Mouse (Mus musculus) v-Abl transformed pro-B cells (cell line): Measurements from ENCODE around the gene Alppl2.

ENCODE experiments used
- in situ Hi-C, 2 experiments: fragments of 400-800 bp; cut with MboI; formaldehyde crosslinking; loops; one replicate each; pipeline ENCODE4 v1.15.1; 2025; ENCODE audit not compliant: unreplicated experiment in 2 of 2

The Alppl2 gene

GRCm38 (mm10) chr1:87089828-87090227, at the start of gene Alppl2:
Gene Alppl2, minus strand, starts transcription at chr1:87089928.
- in situ Hi-C loops, result no loop called here

DNA sequence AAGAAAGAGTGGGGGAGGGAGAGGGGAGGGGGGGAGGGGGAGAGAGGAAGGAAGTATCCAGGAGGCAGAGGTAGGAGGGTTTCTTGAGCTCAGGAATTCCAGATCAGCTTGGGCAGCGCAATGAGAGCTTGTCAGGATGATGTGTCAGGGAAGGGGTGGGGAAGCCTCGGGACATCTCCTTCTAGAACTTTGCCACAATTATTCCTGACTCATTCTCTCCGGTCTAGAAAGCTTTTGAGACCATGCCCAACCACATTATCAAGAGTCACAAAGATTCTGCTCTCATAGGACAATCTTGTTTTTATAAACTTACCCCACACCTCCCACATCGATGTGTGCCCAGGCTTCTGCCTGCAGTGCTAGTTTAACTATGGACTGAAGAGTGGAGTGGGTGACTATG, 42.1 kb upstream of the Alppl2 start:
- in situ Hi-C loops, result no loop called here

- in situ Hi-C loops, result no loop called here
These were observed 37.7 kb upstream of the Alppl2 start for GRCm38 (mm10) chr1:87127206-87128030.

GRCm38 (mm10) chr1:87124673-87125072, 34.9 kb upstream of the Alppl2 start, which contains the start of gene Akp3:
Gene Akp3, plus strand, starts transcription at chr1:87124973.
- in situ Hi-C loops, result loop anchor here in 1 of 2 experiments (25.0 kb wide), 1 partner anchor 1213 kb away; no protein-coding TSS in a partner anchor

DNA sequence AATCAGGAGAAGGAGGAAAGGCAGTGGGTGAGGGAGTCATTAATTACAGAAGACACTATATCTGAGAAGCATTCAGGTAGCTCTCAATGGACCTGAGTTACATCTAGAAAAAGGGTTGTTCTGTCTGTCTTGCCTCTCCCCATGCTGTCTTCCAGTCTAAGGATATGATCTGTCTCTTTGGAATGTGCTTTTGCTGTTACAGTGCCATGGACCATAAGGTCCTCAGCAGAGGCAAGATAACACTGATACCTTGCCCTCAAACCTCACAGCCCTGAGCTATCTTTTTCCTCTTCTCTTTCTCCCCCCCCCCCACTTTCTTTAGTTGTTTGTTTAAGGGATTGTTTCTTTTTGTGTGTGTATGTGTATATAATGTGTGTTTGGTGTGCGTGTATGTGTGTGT, 25.1 kb upstream of the Alppl2 start:
- in situ Hi-C loops, result loop anchor here in 1 of 2 experiments (25.0 kb wide), 1 partner anchor 1223 kb away; no protein-coding TSS in a partner anchor

DNA sequence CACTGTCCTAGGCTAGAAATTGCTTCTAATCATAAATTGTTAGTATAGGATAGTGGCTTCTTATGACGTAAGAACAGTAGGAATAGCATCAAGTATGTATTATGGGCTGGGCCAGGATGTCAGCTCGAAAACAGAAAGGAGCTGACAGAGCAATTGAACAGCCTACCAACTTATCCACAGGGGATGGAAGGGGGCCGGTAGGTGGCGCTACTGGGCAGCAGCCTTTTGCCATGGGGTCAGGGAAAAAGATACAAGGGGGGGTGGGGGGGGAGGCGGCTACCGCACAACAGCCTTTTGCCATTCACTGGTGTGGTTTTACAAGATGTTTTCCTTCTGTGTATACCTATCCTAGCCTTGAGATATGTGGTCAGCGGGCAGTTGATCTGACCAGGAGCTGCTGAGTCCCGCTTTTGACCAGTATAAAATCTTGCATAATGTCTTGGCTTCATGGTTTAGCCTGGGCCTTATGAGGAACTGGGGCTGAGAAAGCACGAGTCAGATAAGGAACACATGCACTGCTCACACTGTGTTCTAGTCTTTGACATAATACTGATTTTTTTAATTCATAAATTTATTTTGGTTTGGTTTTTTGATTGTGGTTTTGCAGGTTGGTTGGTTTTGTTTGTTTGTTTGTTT, 22.1 kb upstream of the Alppl2 start:
- in situ Hi-C loops, result loop anchor here in 1 of 2 experiments (25.0 kb wide), 1 partner anchor 1225 kb away; no protein-coding TSS in a partner anchor

DNA sequence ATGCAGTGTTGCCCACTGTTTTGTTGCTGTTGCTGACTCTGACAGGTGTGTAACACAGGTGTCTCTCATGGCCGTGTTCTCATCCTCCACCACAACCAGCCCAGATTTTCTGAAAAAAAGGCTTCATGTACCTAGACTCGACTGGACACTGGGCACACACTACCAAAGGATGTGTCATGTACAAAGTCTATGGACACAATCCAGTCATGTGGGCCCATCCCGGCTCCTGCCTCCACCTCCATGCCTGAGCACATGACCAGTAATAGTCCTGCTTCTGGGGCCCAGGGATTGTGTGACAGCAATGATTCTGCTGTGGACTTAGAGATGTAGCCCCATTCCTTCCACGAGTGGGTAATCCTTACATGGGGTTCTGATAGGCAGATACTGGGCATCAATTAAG, 18.8 kb upstream of the Alppl2 start:
- in situ Hi-C loops, result loop anchor here in 1 of 2 experiments (25.0 kb wide), 1 partner anchor 1229 kb away; no protein-coding TSS in a partner anchor

- in situ Hi-C loops, result loop anchor here in 1 of 2 experiments (25.0 kb wide), 1 partner anchor 1231 kb away; no protein-coding TSS in a partner anchor
These were observed 16.8 kb upstream of the Alppl2 start for GRCm38 (mm10) chr1:87106536-87106935.

GRCm38 (mm10) chr1:87103936-87104335, 14.2 kb upstream of the Alppl2 start:
- in situ Hi-C loops, result loop anchor here (5.0 to 25.0 kb wide), 2 partner anchors 83 to 1233 kb away; no protein-coding TSS in a partner anchor

DNA sequence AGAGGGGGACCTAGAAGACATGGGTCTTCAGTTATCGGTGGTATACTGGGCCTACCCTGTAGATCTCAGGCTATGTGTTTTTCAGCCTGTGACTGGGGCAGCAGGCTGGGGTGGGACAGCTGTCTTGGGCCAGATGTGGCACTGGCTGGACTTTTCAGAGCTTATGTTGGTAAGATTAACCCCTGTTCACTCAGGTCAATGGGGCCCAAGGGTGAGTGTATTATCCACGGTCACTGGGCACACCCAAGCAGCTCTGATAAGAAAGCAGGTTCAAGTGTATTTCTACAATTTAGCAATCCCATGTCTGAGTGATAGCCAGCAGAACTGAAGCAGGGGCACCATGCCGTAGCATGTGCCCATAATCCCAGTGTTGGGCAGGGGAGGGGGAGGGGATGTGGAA, 12.4 kb upstream of the Alppl2 start:
- in situ Hi-C loops, result loop anchor here (5.0 to 25.0 kb wide), 2 partner anchors 85 to 1235 kb away; no protein-coding TSS in a partner anchor

- in situ Hi-C loops, result loop anchor here (5.0 to 25.0 kb wide), 2 partner anchors 86 to 1236 kb away; no protein-coding TSS in a partner anchor
These were observed 11.7 kb upstream of the Alppl2 start, which contains the start of gene Alpi for GRCm38 (mm10) chr1:87101411-87101810. Gene Alpi, minus strand, starts transcription at chr1:87101606.

- in situ Hi-C loops, result no loop called here
These were observed 8.7 kb upstream of the Alppl2 start for GRCm38 (mm10) chr1:87098358-87098975.

DNA sequence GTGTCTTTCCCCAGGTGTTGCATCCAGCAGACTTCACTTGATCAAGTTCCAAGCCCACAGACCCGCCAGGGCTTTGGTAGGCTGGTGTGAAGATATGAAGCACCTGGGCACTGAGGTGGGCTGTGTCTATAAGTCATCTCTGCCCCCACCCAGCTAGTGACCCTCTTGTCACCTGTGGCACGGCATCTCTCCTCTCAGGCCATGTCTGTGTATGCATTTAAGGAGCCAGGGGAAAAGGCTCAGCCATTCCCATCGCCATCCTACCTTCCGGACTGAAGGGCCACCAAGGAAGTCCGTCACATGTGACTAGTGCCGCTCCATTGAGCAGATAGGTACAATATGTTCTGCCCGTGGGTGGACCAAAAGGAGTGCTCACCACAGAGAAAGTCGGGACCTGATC, 5.9 kb upstream of the Alppl2 start:
- in situ Hi-C loops, result no loop called here

- in situ Hi-C loops, result no loop called here
These were observed 477 bp downstream of the Alppl2 start for GRCm38 (mm10) chr1:87089251-87089650.

GRCm38 (mm10) chr1:87086964-87087363, 2.8 kb downstream of the Alppl2 start:
- in situ Hi-C loops, result no loop called here

- in situ Hi-C loops, result no loop called here
These were observed 3.5 kb downstream of the Alppl2 start for GRCm38 (mm10) chr1:87086196-87086595.

- in situ Hi-C loops, result no loop called here
These were observed 16.0 kb downstream of the Alppl2 start for GRCm38 (mm10) chr1:87073776-87074175.

DNA sequence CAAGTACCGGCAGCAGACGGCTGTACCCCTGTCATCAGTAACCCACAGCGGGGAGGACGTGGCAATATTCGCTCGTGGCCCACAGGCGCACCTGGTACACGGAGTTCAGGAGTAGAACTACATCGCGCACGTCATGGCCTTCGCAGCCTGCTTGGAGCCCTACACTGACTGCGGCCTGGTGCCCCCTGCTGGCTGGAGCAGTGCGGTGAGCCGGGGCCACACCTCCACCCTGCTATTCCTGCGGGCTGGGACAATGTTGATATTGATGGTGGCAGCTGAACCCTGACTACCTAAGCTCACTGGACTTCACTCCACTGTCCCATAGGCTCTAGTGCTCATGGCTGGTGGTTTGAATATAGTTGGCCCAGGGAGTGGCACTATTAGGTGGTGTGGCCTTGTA, 19.0 kb downstream of the Alppl2 start:
- in situ Hi-C loops, result no loop called here

DNA sequence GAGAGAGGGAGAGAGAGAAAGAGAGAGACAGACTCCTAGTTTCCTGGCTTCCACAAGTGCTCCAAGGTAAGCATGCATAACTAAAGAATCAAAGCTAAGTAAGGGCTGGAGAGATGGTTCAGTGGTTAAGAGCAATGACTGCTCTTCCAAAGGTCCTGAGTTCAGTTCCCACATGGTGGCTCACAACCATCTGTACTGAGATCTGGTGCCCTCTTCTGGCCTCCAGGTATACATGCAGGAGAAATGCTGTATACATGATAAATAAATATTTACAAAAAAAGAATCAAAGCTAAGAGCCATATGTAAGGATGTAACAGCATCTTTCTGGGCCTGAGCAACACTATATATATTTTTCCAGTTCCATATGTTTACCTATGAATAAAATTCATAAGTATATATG, 28.8 kb downstream of the Alppl2 start:
- in situ Hi-C loops, result no loop called here

DNA sequence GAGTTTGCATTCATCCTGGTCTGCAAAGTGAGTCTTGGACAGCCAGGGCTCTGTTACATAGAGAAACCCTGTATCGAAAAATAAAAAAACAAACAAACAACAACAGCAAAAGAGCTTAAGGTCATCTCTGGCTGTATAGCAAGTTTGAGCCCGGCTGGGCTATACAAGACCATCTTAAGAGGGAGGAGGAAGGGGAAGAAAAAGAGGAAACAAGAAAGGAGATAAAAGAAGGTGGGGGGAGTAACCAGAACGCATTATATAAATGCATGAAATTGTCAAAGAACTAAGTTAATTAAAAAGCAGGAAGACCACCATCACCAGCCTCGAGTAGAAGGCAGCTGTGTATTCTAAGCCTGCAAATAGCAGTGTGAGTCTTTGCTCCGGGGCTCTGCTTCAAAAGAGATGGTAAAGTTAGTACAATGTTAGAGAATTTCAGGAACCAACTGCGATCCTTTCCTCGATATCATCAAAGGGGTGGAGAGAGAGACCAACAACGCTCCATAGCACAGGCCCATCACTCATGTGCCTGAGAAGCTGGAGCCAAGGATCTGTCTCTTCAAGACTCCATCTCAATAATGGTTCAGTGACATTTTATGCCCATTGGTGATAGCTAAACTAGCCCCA, 30.6 kb downstream of the Alppl2 start:
- in situ Hi-C loops, result no loop called here
